Mouse (Mus musculus): ENCODE measurements around the gene Btbd6. TPM values are rescaled to one million over a fixed set of nuclear protein-coding genes. Genes with fewer than 3 reads are reported as not detected.
A peak's percentile ranks its signal among the peaks of the same experiment; 100 is the strongest.

Gene Btbd6
- total and polyA plus RNA-seq, 2 experiments from 2014 or later = 58.4 to 81.6 TPM

DNA sequence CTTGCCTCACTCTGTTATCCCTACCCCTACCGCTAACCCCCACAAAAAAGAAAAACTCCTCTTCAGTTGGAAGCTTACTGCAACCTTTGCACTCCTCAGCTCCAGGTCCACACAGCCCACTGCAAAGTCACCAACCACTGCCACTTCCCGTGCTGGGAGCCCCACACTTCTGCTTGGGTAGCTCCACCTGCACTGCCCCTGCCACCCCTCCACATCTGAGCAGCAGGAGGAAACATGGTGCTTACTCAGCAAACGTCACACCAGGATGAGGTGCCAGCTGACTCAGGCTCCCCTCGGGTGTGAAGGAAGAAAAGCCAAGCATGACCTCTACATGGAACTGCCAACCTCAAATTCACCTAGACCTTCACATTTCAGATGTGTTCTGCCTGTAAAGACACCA, 17.9 kb downstream of the Btbd6 start:
- WGBS = 86% methylated on average over 4 of the region's 4 CpGs

DNA sequence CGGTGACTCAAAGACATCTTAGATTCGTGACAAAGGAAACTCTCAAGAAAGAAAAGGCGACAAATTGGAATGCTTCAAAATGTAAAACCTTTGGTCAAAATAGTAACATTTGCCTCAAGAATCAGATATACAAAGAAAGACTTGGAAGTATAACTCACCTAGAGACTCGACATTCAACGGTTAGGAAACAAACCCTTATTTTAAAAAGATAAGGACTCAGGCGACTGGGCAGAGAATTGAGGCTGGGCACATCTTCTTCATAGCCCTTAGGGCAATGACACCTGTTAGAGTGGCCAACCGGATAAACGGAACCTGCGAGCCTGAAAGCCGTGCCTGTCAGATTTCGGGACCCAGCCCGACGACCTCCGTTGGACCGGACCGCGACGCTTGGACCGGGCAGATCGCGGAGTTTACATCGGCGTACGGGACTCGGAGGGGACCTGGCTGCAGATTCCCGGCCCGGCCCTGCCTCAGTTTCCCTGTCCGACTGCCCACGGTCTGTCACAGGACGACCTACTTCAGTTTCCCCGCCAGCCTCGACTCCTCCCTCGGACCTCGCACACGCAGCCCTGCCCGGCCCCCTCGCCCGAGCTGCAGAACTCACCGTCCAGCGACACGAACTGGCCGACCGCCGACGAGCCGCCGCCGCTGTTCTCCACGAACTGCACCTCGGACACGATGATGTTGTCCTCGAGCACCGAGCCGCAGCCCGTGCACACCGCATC, 23.4 kb downstream of the Btbd6 start:
- 0 out of 2 replicates have a peak, but pooled peaks cover 9% of the 10 kb centered on the region for H3K4me1 ChIP-seq (ENCODE audit: insufficient read depth, low read length)
- 1% methylated on average over 49 of the region's 56 CpGs for WGBS
- TF ChIP-seq CTCF (IDR thresholded peaks at IDR 0.05) = no peak
- DNase-seq (ENCODE audit: low spot score) = no peak
- H3K36me3 ChIP-seq (ENCODE audit: insufficient read depth, low read length) = no peaks in the 10 kb centered on the region
- no peaks in the 10 kb centered on the region; the same call in 1 of the 2 replicates for H3K27me3 ChIP-seq (ENCODE audit: insufficient read depth, low read length)
- no peak; the same call in 1 of the 2 replicates for ATAC-seq (ENCODE audit: low FRiP score)
- peak overlapping the region; percentile 79 for H3K9ac ChIP-seq (replicated peaks; ENCODE audit: low read length, poor library complexity, severe bottlenecking)
- peak overlapping the region; percentile 88 for H3K27ac ChIP-seq (ENCODE audit: low read depth, low read length)
- no peaks in the 10 kb centered on the region for H3K9me3 ChIP-seq (ENCODE audit: low read length)
- peak overlapping the region; percentile 69 for H3K4me3 ChIP-seq (ENCODE audit: low read depth, low read length)
- H3K4me2 ChIP-seq (ENCODE audit: low read depth, low read length, poor library complexity, severe bottlenecking) = peak overlapping the region; percentile 89

More for the DNA sequence above, 17.9 kb downstream of the Btbd6 start:
- ATAC-seq (ENCODE audit: low FRiP score) (no peak), DNase-seq (ENCODE audit: low spot score) (no peak)
- no peak for TF ChIP-seq CTCF (IDR thresholded peaks at IDR 0.05)
- Histone ChIP-seq H3K9ac (replicated peaks; ENCODE audit: low read length, poor library complexity, severe bottlenecking) (no peak overlapping the region), H3K27ac (ENCODE audit: low read depth, low read length) (no peak overlapping the region), H3K4me1 (ENCODE audit: insufficient read depth, low read length) (0 out of 2 replicates have a peak, but pooled peaks cover 7% of the 10 kb centered on the region), H3K36me3 (ENCODE audit: insufficient read depth, low read length) (peaks cover 14% of the 10 kb centered on the region), H3K4me2 (ENCODE audit: low read depth, low read length, poor library complexity, severe bottlenecking) (no peak overlapping the region), H3K9me3 (ENCODE audit: low read length) (no peaks in the 10 kb centered on the region), H3K27me3 (ENCODE audit: insufficient read depth, low read length) (no peaks in the 10 kb centered on the region), H3K4me3 (ENCODE audit: low read depth, low read length) (no peak overlapping the region)

DNA sequence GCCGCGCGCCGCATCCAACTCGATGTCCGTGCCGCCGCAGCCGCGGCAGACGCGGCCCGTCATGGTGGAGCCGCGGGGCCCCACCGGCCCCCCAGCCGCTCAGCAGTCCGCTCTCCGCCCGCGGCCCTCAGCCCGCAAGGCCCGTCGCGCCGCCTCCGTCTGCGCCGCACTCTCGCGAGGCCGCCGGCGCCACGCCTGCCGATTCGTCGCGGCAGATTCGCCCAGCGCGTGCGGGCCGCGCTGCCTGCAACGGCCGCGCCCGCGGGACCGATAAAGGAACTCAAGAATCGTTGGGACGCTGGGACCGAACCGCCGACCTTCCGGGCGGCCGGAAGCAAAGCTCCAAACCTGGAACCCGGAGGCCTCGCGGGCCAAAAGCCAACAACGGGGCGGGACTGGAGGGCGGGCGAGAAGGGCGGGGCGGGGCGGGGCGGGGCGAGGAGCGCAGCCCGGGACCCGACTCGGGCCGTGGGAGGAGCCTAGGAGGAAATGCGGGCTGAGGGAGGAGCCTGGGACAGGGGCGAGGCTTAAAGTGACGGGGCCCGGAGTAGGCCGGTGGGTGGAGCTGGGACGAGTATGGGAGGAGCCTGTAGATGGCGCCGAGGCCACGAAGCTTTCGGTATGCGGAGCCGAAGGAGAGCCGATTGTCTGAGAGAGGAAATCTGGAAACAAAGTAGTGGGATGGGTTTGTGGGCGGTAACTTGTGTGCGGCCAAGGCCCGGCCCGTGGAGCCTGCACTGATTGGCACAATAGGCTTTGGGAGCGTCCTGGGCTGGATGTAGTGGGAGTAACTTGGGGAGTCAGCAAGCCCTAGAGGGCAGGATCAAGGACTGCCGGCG, 24.2 kb downstream of the Btbd6 start, which contains the start of gene Brf1:
Gene Brf1 (minus strand): TSS at position 411 of the 839 bp plus-strand sequence.
- peak; percentile 98 for ATAC-seq (ENCODE audit: low FRiP score)
- no peaks in the 10 kb centered on the region; the same call in 1 of the 2 replicates for H3K27me3 ChIP-seq (ENCODE audit: insufficient read depth, low read length)
- no peaks in the 10 kb centered on the region for H3K36me3 ChIP-seq (ENCODE audit: insufficient read depth, low read length)
- WGBS = under 1% methylated on average over 92 of the region's 96 CpGs
- H3K4me3 ChIP-seq (ENCODE audit: low read depth, low read length) = peak within 1 kb of the TSS; percentile 69
- H3K4me2 ChIP-seq (ENCODE audit: low read depth, low read length, poor library complexity, severe bottlenecking) = peak within 1 kb of the TSS; percentile 89
- peak within 1 kb of the TSS; percentile 79 for H3K9ac ChIP-seq (replicated peaks; ENCODE audit: low read length, poor library complexity, severe bottlenecking)
- peak; percentile 36; the same call in 1 of the 2 replicates for TF ChIP-seq CTCF (IDR thresholded peaks at IDR 0.05)
- peak; percentile 97 for DNase-seq (ENCODE audit: low spot score)
- 0 out of 2 replicates have a peak, but pooled peaks cover 9% of the 10 kb centered on the region for H3K4me1 ChIP-seq (ENCODE audit: insufficient read depth, low read length)
- peak within 1 kb of the TSS; percentile 88 for H3K27ac ChIP-seq (ENCODE audit: low read depth, low read length)
- no peaks in the 10 kb centered on the region for H3K9me3 ChIP-seq (ENCODE audit: low read length)

DNA sequence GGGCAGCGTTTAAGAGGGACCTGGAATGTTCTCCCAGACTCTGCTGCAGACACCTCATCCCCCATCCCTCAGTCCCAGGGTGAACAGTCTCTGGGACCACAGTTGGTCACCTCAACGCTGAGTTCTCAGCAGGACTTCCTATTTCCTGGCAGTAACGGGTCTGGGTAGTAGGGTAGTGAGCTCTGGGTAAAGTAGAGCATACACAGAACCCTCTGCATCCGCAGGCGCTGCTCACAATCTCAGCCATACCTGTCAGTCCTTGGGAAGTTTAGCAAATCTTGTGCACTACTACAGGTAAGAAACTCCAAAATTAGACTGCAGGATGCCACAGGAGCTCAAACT, 24.8 kb downstream of the Btbd6 start:
- H3K9ac ChIP-seq (replicated peaks; ENCODE audit: low read length, poor library complexity, severe bottlenecking) = peak overlapping the region; percentile 79
- H3K36me3 ChIP-seq (ENCODE audit: insufficient read depth, low read length) = no peaks in the 10 kb centered on the region
- ATAC-seq (ENCODE audit: low FRiP score) (no peak; the same call in 1 of the 2 replicates), DNase-seq (ENCODE audit: low spot score) (no peak)
- no peaks in the 10 kb centered on the region; the same call in 1 of the 2 replicates for H3K27me3 ChIP-seq (ENCODE audit: insufficient read depth, low read length)
- 3% methylated on average over 5 of the region's 5 CpGs for WGBS
- no peaks in the 10 kb centered on the region for H3K9me3 ChIP-seq (ENCODE audit: low read length)
- H3K4me1 ChIP-seq (ENCODE audit: insufficient read depth, low read length) = 0 out of 2 replicates have a peak, but pooled peaks cover 9% of the 10 kb centered on the region
- H3K27ac ChIP-seq (ENCODE audit: low read depth, low read length) = peak overlapping the region; percentile 88
- peak overlapping the region; percentile 89 for H3K4me2 ChIP-seq (ENCODE audit: low read depth, low read length, poor library complexity, severe bottlenecking)
- no peak for TF ChIP-seq CTCF (IDR thresholded peaks at IDR 0.05)
- peak overlapping the region; percentile 69 for H3K4me3 ChIP-seq (ENCODE audit: low read depth, low read length)

DNA sequence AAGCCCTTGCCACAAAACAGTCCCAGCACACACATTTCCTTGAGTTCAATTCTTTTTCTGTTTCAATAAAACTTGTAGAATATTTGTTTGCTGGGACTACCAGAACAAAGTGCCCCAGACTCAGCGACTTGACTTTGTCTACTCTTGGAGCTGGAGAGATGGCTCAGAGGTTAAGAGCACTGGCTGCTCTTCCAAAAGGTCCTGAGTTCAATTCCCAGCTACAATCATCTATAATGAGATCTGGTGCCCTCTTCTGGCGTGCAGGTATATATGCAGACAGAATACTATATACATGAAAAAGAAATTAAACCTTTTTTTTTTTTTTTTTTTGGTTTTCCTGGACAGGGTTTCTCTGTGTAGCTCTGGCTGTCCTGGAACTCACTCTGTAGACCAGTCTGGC, 26.4 kb downstream of the Btbd6 start:
- H3K27me3 ChIP-seq (ENCODE audit: insufficient read depth, low read length) = no peaks in the 10 kb centered on the region; the same call in 1 of the 2 replicates
- DNase-seq (ENCODE audit: low spot score) (no peak), ATAC-seq (ENCODE audit: low FRiP score) (no peak)
- peak; percentile 40 for TF ChIP-seq CTCF (IDR thresholded peaks at IDR 0.05)
- H3K4me3 ChIP-seq (ENCODE audit: low read depth, low read length) = no peak overlapping the region
- 0 out of 2 replicates have a peak, but pooled peaks cover 9% of the 10 kb centered on the region for H3K4me1 ChIP-seq (ENCODE audit: insufficient read depth, low read length)
- no peak overlapping the region for H3K27ac ChIP-seq (ENCODE audit: low read depth, low read length)
- no peaks in the 10 kb centered on the region for H3K9me3 ChIP-seq (ENCODE audit: low read length)
- no peak overlapping the region for H3K4me2 ChIP-seq (ENCODE audit: low read depth, low read length, poor library complexity, severe bottlenecking)
- no peaks in the 10 kb centered on the region for H3K36me3 ChIP-seq (ENCODE audit: insufficient read depth, low read length)
- WGBS = 44% methylated on average over 2 of the region's 2 CpGs
- H3K9ac ChIP-seq (replicated peaks; ENCODE audit: low read length, poor library complexity, severe bottlenecking) = no peak overlapping the region
